Mouse (Mus musculus) layer of hippocampus, postnatal 36 days (tissue): ENCODE results near the gene Pank1. TPM values are rescaled to one million over a fixed set of nuclear protein-coding genes. Genes with fewer than 3 reads are reported as not detected.

ENCODE experiments used
- DNase-seq, 2 experiments: peaks; one replicate each; pipeline ENCODE4 v3.0.0; 2022
- total RNA-seq, 2 experiments: library from RNA; stranded (reverse); gene quantifications; 2 replicates each; pipeline ENCODE4 v1.2.3; 2021

Gene Pank1
- total RNA-seq, 2 experiments from 2014 or later, result 19.6 to 20.6 TPM

DNA sequence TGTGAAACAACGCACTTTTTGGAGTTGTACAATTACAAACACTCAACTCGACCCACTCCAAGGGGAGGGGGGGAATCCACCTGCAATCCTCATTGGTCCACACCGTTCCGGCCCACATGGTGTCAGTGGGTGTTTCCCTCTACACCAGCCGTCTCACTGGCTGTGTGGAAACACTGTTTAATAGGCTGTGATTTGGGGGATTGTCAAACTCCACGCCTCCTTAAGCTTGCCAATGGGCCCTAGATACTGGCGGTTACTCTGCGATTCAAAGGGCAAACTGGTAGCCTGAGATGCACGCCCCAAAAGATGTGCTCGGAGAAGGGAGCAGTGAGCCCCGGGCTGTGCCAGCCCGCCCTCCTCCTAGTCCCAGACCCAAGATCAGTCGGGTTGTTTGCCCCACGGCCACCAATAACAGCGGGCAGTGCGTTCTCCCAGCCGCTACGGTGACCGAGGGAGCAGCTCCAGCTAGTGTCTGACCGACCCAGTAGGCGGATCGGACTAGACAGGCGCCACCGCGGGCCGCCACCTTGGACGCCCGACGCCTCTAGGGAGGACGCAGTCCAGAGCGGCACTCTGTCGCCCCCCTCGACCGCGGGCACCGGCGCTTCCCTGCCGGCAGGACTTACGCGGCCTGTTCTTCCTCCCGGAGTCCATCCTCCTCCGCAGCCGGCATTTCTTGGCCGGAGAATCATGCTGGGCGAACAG lies 1.2 kb downstream of the Pank1 start:
- DNase-seq, result peak; percentile 82 to 87

GRCm38 (mm10) chr19:34876676-34877075 lies 2.6 kb downstream of the Pank1 start:
- no peak for DNase-seq

DNA sequence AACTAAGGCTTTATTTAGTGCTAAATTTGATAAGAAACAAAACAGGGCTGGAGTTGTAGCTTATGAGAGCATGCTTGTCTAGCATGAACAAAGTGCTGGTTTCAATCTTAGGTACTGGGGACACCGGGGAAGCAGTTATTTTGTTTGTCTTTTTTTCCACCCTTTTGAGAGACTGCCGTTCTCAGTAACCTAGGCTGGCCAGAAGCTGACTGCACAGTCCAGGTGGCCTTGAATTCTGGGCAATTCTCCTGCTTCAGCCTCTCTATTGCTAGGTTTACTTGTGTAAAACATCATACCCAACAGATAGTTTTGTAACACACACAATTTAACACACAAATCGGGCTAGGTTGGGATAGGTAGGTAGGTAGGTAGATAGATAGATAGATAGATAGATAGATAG lies 9.9 kb downstream of the Pank1 start:
- no peak for DNase-seq

DNA sequence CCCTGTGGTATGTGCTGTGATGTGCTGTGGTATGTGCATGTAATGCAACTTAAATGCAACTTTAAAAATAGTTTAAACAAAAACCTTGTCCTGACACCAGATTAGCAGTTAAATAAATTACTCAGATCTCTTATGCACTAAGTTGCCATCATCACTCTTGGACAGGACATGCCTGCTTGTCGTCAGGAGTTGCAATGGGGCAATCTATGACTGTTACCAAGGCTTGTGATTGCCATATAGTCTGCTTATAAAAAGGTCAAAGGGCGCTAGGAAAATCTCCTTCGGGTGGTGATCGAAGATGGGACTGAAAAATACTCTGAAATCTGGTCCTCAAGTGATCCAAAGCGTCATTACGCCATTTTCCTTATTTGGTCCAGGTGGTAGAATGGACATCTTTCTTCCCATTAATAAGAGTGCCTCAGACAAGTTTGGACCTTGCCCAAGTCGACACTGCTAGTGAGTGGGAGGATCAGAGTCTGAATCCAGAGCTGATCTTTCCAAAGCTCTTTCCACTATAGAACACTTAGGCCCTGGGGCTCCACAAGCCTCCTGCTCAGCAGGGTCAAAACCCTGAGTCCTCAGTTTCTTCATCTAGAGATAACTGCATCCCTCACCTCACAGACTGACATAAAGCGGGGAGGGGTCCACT lies 11.0 kb downstream of the Pank1 start:
- no peak for DNase-seq

DNA sequence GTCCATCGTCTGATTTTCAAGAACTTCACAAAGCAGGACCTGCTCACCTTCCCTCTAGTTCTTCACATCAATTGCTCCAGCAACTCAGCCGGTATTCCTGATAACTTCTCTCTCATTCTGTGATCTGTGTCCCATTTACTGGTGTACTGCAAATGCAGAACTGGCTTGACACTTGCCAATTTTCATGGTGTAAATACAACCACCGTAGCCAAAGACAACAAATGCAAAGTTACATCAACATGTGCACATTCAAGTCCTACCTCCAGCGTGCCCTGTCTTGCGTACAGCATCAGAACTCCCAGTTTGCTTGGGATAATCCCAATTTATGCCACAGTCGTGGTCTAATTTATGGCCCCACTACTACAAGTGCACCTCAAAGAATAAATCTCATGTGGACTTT lies 15.5 kb downstream of the Pank1 start:
- no peak for DNase-seq

DNA sequence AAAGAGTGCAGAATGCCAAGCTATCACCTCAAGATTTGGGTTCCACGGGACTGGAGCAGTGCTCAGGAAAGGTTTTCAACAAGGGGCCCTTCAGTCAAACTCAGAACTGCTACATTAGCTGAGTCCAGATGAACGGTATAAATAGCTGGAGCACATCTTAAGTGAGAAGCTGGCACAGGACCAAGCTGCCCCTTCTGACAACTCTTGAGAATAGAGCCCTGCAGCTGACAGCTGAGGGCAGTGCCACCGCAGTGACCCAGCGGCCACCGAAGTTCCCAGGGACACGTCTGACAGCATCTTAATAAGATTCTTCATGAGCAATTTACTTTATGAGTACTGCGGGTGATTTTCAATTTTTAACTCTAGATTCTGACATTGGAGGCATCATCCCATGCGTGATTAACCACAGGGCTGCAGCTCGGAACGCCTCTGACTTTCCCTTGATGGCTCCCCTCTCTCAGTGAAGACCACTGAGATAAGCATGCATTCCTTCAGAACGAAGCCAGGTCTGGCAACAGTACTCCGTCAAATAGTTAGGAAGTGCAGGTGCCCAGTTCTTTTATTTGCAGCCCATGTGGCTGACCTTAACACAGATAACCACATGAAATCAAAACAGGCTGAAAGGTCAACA lies 23.1 kb downstream of the Pank1 start:
- DNase-seq, result no peak

DNA sequence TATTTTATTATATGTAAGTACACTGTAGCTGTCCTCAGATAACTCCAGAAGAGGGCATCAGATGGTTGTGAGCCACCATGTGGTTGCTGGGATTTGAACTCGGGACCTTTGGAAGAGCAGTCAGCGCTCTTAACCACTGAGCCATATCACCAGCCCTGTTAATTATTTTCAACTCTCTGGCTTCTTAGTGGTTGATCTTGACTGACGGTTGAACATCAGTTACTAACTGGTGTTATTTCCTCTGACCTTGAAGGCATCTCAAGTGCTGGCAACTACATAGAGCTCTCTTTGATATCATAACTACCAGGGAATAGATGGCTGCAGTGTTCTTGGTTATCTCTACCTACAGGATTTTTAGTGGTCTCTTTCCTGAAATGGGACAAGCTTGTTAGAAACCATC lies 28.1 kb downstream of the Pank1 start:
- DNase-seq, result no peak

- no peak for DNase-seq
These were observed 29.8 kb downstream of the Pank1 start for GRCm38 (mm10) chr19:34849426-34849825.

- DNase-seq, result no peak
These were observed 31.1 kb downstream of the Pank1 start for GRCm38 (mm10) chr19:34848164-34848563.

- DNase-seq, result no peak
These were observed 32.2 kb downstream of the Pank1 start for GRCm38 (mm10) chr19:34847103-34847502.

GRCm38 (mm10) chr19:34846508-34847038 lies 32.7 kb downstream of the Pank1 start:
- DNase-seq, result no peak

GRCm38 (mm10) chr19:34846005-34846404 lies 33.2 kb downstream of the Pank1 start:
- DNase-seq, result no peak

- DNase-seq, result no peak
These were observed 33.9 kb downstream of the Pank1 start for GRCm38 (mm10) chr19:34845331-34845730.

DNA sequence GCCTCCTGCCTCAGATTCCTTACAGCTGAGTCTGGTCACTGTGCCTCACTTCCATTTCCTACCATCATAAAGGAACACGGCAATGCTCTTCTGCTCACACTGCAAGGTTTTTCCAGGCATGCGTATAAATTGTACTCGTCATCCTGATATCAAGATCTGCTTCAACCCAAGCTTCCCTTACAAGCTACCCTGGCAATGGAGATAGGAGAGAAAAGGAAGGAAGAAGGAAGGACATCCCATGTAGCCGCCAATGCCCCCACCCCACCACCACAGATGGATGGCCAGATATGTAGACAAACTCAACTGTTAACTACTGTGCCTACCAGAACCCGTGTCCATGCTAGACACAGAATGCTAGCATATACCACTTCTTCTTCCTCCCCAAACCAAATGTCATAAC lies 34.5 kb downstream of the Pank1 start:
- DNase-seq, result no peak

DNA sequence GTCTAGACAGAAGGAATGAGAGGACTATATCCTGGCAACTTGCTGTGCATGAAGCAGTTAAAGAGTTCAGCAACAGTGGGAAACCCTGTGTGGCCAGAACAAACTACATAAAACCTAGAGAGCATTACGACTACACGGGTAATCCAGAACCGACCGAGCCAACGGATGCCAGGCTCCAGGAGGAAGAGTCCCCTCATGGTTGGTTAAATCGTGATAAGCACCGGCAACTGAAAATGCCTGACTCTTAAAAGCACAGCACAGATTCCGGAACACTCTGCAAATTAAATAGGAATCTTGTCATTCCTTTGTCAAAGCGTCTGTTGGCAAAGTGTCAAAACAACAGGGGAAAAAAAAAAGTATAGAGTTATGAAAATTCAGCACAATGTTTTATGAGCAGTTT lies 35.2 kb downstream of the Pank1 start:
- peak; percentile 18 to 20 for DNase-seq

GRCm38 (mm10) chr19:34841719-34842506 lies 37.3 kb downstream of the Pank1 start:
- no peak for DNase-seq

DNA sequence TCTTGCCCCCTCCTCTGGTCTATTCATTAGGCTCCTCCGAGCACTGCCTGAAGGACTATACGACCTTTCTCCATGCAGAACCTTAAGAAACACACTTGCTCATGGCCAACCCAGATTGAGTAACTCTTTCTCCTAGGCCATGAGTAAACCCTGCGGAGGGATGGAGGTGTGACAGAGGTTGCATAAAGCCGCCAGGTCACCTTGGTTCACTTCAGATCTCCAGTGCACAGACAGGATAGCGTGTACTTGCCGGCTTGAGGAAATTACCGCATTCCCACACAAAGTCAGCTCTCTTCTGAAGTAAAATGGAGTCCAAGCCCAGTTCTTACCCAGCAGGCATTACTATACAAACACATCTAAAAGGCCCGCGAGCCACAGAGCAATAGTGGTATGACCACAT lies 40.6 kb downstream of the Pank1 start:
- DNase-seq, result no peak

DNA sequence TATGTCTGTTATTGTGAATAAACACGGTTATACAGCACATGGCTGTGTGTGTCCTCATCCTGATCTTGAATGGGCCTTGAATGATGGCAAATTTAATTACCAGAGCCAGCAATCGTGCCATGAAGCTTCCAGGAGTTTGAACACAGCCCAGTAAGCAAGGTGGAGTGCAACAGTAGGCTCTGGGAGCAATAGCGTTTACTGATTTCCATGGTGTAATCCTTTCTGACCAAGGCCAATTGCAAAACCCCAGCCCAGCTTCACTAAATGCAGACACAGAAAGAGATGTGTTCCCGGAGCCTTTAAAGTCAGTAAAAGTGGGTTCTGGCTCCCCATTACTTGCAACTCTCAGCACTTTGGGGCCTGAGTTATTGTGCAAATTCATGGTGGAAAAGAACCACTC lies 47.6 kb downstream of the Pank1 start:
- no peak for DNase-seq

GRCm38 (mm10) chr19:34827916-34828635 lies 51.2 kb downstream of the Pank1 start:
- DNase-seq, result no peak

DNA sequence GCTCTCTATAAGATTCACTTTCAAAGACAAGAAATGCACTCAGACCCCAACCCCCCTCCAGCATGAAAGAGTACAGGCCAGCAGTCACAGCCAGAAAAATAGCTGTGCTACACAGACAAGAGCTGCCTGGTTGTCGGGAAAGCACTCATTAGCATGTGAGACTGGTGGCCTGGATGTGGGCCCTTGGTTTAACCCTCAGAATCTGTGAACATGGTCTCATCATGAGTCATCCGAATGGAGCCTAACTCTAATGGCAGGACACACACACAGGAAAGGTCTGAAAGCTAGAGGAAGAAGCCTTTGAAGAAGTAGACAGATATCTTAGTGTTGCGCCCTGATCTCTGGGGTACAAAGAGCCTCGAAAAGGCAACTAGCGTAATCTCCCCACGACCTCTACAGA lies 51.8 kb downstream of the Pank1 start:
- DNase-seq, result no peak

GRCm38 (mm10) chr19:34825946-34826655 lies 53.2 kb downstream of the Pank1 start:
- DNase-seq, result peak; percentile 8 to 13
